In genomic region chr1:37871704-37872103, GRCm38 (mm10) we compare ENCODE assay signal across 8 mouse cellular contexts. TPM values are rescaled to one million over a fixed set of nuclear protein-coding genes. Genes with fewer than 3 reads are reported as not detected.
A peak's percentile ranks its signal among the peaks of the same experiment; 100 is the strongest.
DNase-seq lines count a peak whose midpoint lies in the region; ATAC-seq and TF ChIP-seq lines count a peak whose summit lies in the region.

TSS of gene Lipt1 (plus strand) at chr1:37871738.

- H3K4me2 ChIP-seq in heart, embryonic 16.5 days (ENCODE audit: low read depth, low read length) = peak within 1 kb of the TSS; percentile 75
- H3K4me2 ChIP-seq in liver, embryonic 16.5 days (ENCODE audit: low read depth, low read length) = peak within 1 kb of the TSS; percentile 84
- H3K4me2 ChIP-seq in neural tube, embryonic 14.5 days (ENCODE audit: low read depth, low read length) = peak within 1 kb of the TSS; percentile 68

- no peak for TF ChIP-seq CTCF in cerebellum, adult 2 months (IDR thresholded peaks at IDR 0.05; ENCODE audit: borderline replicate concordance, insufficient read depth, low read depth, low read length)

- ATAC-seq in heart, embryonic 16.5 days (replicated peaks; ENCODE audit: extremely low read depth, insufficient read depth, low FRiP score) = peak; percentile 56
- ATAC-seq in liver, embryonic 16.5 days (ENCODE audit: low read depth) = 0 out of 2 replicates have a peak, but pooled peaks have one; percentile 25
- peak; percentile 64; the same call in 1 of the 2 replicates for ATAC-seq in neural tube, embryonic 14.5 days (ENCODE audit: low read depth)

- peaks cover 15% of the 10 kb centered on the region for H3K36me3 ChIP-seq in heart, embryonic 16.5 days (ENCODE audit: control insufficient read depth, insufficient read depth)
- H3K36me3 ChIP-seq in liver, embryonic 16.5 days (ENCODE audit: control insufficient read depth, insufficient read depth) = peaks cover 13% of the 10 kb centered on the region
- H3K36me3 ChIP-seq in neural tube, embryonic 14.5 days (ENCODE audit: control insufficient read depth, insufficient read depth, low read length) = 0 out of 2 replicates have a peak, but pooled peaks cover 6% of the 10 kb centered on the region

- H3K9me3 ChIP-seq in heart, embryonic 16.5 days (replicated peaks; ENCODE audit: control insufficient read depth, low read length) = peaks cover 4% of the 10 kb centered on the region
- H3K9me3 ChIP-seq in liver, embryonic 16.5 days (replicated peaks; ENCODE audit: control insufficient read depth, low read length) = peaks cover 3% of the 10 kb centered on the region; the same call in 1 of the 2 replicates
- peaks cover 3% of the 10 kb centered on the region; the same call in 1 of the 2 replicates for H3K9me3 ChIP-seq in neural tube, embryonic 14.5 days (ENCODE audit: control insufficient read depth, low read length)

- H3K4me1 ChIP-seq in cerebellum, adult 2 months (ENCODE audit: control insufficient read depth, insufficient read depth, low read length) = no peaks in the 10 kb centered on the region
- peaks cover 12% of the 10 kb centered on the region for H3K4me1 ChIP-seq in heart, embryonic 16.5 days (ENCODE audit: control insufficient read depth, insufficient read depth, low read length)
- peaks cover 12% of the 10 kb centered on the region for H3K4me1 ChIP-seq in liver, embryonic 16.5 days (ENCODE audit: control insufficient read depth, low read depth, low read length)
- H3K4me1 ChIP-seq in neural tube, embryonic 14.5 days (ENCODE audit: control insufficient read depth, insufficient read depth, low read length) = 0 out of 2 replicates have a peak, but pooled peaks cover 3% of the 10 kb centered on the region

- no peaks in the 10 kb centered on the region for H3K27me3 ChIP-seq in cerebellum, adult 2 months (ENCODE audit: control insufficient read depth, insufficient read depth, low read length)
- H3K27me3 ChIP-seq in heart, embryonic 16.5 days (ENCODE audit: control insufficient read depth, insufficient read depth, low read length) = no peaks in the 10 kb centered on the region
- H3K27me3 ChIP-seq in liver, embryonic 16.5 days (ENCODE audit: control insufficient read depth, insufficient read depth, low read depth, low read length) = no peaks in the 10 kb centered on the region
- no peaks in the 10 kb centered on the region for H3K27me3 ChIP-seq in neural tube, embryonic 14.5 days (ENCODE audit: control insufficient read depth, insufficient read depth, low read length)

- peak within 1 kb of the TSS; percentile 67 for H3K9ac ChIP-seq in heart, embryonic 16.5 days (ENCODE audit: low read length)
- H3K9ac ChIP-seq in liver, embryonic 16.5 days (ENCODE audit: low read depth, low read length) = peak within 1 kb of the TSS; percentile 59
- peak within 1 kb of the TSS; percentile 48 for H3K9ac ChIP-seq in neural tube, embryonic 14.5 days (replicated peaks; ENCODE audit: low read depth, low read length)

- DNase-seq in cerebellum, adult 2 months = peak in 1 of 2 experiments; percentile 40
- DNase-seq in cerebellum, adult 11-12 months = no peak
- DNase-seq in urinary bladder, postnatal 36 days (ENCODE audit: low spot score in 2 of 2) = peak; percentile 16 to 28
- DNase-seq in urinary bladder, adult 18-20 months (ENCODE audit: low spot score in 2 of 2) = no peak
- DNase-seq in cerebellum, adult 8-10 months = no peak

- peak within 1 kb of the TSS; percentile 48 for H3K27ac ChIP-seq in cerebellum, adult 2 months (ENCODE audit: insufficient read depth, low read length)
- peak within 1 kb of the TSS; percentile 78 for H3K27ac ChIP-seq in heart, embryonic 16.5 days (ENCODE audit: low read length)
- H3K27ac ChIP-seq in liver, embryonic 16.5 days (ENCODE audit: low read length) = peak within 1 kb of the TSS; percentile 79
- peak within 1 kb of the TSS; percentile 60 for H3K27ac ChIP-seq in neural tube, embryonic 14.5 days (ENCODE audit: low read depth, low read length)

- no peak for TF ChIP-seq POLR2A in cerebellum, adult 2 months (IDR thresholded peaks at IDR 0.05; ENCODE audit: borderline replicate concordance, insufficient read depth, low read length)

- peak within 1 kb of the TSS; percentile 69 for H3K4me3 ChIP-seq in cerebellum, adult 2 months (replicated peaks; ENCODE audit: insufficient read depth, low read depth, low read length)
- H3K4me3 ChIP-seq in heart, embryonic 16.5 days (ENCODE audit: low read length) = peak within 1 kb of the TSS; percentile 78
- peak within 1 kb of the TSS; percentile 68 for H3K4me3 ChIP-seq in liver, embryonic 16.5 days (ENCODE audit: low read depth, low read length)
- H3K4me3 ChIP-seq in neural tube, embryonic 14.5 days (ENCODE audit: low read depth, low read length) = peak within 1 kb of the TSS; percentile 40

- WGBS in cerebellum, adult 2 months = 8% methylated on average over 7 of the region's 7 CpGs
- WGBS in heart, embryonic 16.5 days = 6% methylated on average over 7 of the region's 7 CpGs
- WGBS in liver, embryonic 16.5 days (ENCODE audit: insufficient replicate concordance) = 13% methylated on average over 7 of the region's 7 CpGs
- WGBS in neural tube, embryonic 14.5 days = 7% methylated on average over 7 of the region's 7 CpGs

RNA-seq across cellular contexts. Expression of gene Lipt1, which starts in this region (rescaled TPM):
- 5.8 and 5.9 TPM in 2 replicates for polyA plus RNA-seq in cerebellum, adult 2 months (2012; rRNA removed)
- polyA plus RNA-seq in heart, embryonic 16.5 days (2015; fragmentation: Nextera tagmentation; extraction: Ambion mirVana) = 9.8 and 10.6 TPM in 2 replicates
- polyA plus RNA-seq in liver, embryonic 16.5 days (2015; fragmentation: Nextera tagmentation; extraction: Ambion mirVana) = 3.9 and 4.2 TPM in 2 replicates
- polyA plus RNA-seq in neural tube, embryonic 14.5 days (2014; fragmentation: Nextera tagmentation; extraction: Ambion mirVana) = 8.4 and 8.9 TPM in 2 replicates

Comparison
In these comparisons a context has a peak if more than half of its experiments do, and no peak if none do; other contexts are left out.
1. DNase-seq: peak in urinary bladder, postnatal 36 days (2 of 2); none in cerebellum, adult 11-12 months (single experiment), urinary bladder, adult 18-20 months (0 of 2) and cerebellum, adult 8-10 months (single experiment).
2. Peak in every context shown above with its lines, with median percentiles within 50 percentile points of each other: H3K27ac ChIP-seq, H3K4me3 ChIP-seq, ATAC-seq, H3K4me2 ChIP-seq and H3K9ac ChIP-seq.